Mouse (Mus musculus) heart, postnatal 0 days (tissue): ENCODE measurements around the gene Pafah1b3.
A peak's percentile ranks its signal among the peaks of the same experiment; 100 is the strongest.

Experiments
- CTCF ChIP-seq: IDR thresholded peaks from 2 replicates; pipeline ENCODE4 v1.5.1; 2016; ENCODE audit warnings: antibody characterized with exemption, control low read depth, low read depth
- EP300 ChIP-seq: IDR thresholded peaks from 2 replicates; pipeline ENCODE4 v1.6.1; 2016; ENCODE audit warnings: antibody characterized with exemption, low read depth

- TF ChIP-seq CTCF (no peak), EP300 (peak; percentile 97)
Observed at GRCm38 (mm10) chr7:25279861-25280791, 17.7 kb downstream of the Pafah1b3 start.
